Mouse (Mus musculus): ENCODE results near the gene Cryz. TPM values are rescaled to one million over a fixed set of nuclear protein-coding genes. Genes with fewer than 3 reads are reported as not detected.
A peak's percentile ranks its signal among the peaks of the same experiment; 100 is the strongest.
"Not testable (repeated sequence)": the region's sequence is repeated elsewhere in the genome, so short reads cannot be mapped to it uniquely, and the experiment has no call there.

Cryz gene
- polyA plus RNA-seq, 1 experiment from 2014 or later = 9.2 TPM

DNA sequence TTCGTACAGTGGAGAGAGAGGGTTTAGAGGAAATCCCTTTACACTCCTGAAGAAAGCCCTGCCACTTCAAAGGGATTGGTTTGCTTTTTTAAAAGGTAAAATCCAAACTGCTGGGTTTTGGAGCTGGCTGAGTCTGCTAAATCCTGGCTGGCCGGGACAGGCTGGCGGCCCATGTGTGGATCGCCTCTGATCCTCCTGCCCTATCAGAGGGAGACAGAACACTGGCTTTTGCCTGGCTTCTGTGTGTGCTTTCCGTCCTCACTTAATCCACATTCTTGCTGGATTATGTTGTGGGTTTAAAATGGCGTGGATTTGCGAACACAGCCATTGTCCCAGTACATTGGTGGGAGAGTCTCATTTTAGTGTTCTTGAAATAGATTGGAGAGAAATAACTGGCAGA lies 18.8 kb downstream of the Cryz start:
- Histone ChIP-seq H3K27ac (no peak overlapping the region), H3K4me2 (no peak overlapping the region), H3K9ac (no peak overlapping the region), H3K36me3 (replicated peaks) (no peaks in the 10 kb centered on the region), H3K4me3 (no peak overlapping the region), H3K9me3 (no peaks in the 10 kb centered on the region), H3K4me1 (no peaks in the 10 kb centered on the region), H3K27me3 (replicated peaks) (no peaks in the 10 kb centered on the region)
- 43% methylated on average over 7 of the region's 7 CpGs for WGBS
- ATAC-seq (replicated peaks) = peak; percentile 76

DNA sequence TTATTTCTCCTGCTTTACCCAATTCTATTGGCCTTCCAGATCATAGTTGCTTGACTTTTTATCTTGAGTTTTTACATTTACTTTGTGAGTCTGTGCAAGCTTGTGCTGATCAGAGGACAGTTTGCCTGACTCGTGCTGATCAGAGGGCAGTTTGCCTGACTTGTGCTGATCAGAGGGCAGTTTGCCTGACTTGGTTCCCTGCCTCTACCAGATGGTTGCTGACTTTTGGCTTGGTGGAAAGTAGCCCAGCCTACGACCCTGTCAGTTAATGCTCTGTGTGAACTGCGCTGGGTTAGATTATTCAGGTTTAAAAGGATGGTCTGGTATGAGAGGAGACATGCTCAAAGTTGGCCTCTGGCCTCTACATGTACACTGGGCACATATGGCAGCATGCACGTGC lies 19.6 kb downstream of the Cryz start:
- H3K9ac ChIP-seq = no peak overlapping the region
- ATAC-seq (replicated peaks) = no peak
- 90% methylated on average over 4 of the region's 4 CpGs for WGBS
- H3K27ac ChIP-seq = no peak overlapping the region
- no peak overlapping the region for H3K4me2 ChIP-seq
- no peaks in the 10 kb centered on the region for H3K9me3 ChIP-seq
- no peaks in the 10 kb centered on the region for H3K4me1 ChIP-seq
- H3K36me3 ChIP-seq (replicated peaks) = no peaks in the 10 kb centered on the region
- no peak overlapping the region for H3K4me3 ChIP-seq
- no peaks in the 10 kb centered on the region for H3K27me3 ChIP-seq (replicated peaks)

DNA sequence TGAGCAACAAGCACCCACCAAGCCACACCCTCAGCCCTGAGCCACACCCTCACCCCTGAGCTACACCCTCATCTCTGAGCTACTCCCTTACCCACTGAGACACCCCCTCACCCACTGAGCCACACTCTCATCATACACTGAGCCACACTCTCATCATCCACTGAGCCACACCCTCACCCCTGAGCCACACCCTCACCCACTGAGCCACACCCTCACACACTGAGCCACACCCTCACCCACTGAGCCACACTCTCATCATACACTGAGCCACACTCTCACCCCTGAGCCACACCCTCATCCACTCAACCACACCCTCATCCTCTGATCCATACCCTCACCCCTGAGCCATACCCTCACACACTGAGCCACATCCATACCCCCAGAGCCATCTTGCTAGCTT lies 31.8 kb downstream of the Cryz start:
- H3K9ac ChIP-seq = no peak overlapping the region
- H3K4me1 ChIP-seq = no peaks in the 10 kb centered on the region
- H3K36me3 ChIP-seq (replicated peaks) = no peaks in the 10 kb centered on the region
- H3K9me3 ChIP-seq = no peaks in the 10 kb centered on the region
- H3K4me3 ChIP-seq = no peak overlapping the region
- ATAC-seq (replicated peaks) = peak; percentile 37; the same call in 1 of the 2 replicates
- no peaks in the 10 kb centered on the region for H3K27me3 ChIP-seq (replicated peaks)
- no peak overlapping the region for H3K27ac ChIP-seq
- no peak overlapping the region for H3K4me2 ChIP-seq

DNA sequence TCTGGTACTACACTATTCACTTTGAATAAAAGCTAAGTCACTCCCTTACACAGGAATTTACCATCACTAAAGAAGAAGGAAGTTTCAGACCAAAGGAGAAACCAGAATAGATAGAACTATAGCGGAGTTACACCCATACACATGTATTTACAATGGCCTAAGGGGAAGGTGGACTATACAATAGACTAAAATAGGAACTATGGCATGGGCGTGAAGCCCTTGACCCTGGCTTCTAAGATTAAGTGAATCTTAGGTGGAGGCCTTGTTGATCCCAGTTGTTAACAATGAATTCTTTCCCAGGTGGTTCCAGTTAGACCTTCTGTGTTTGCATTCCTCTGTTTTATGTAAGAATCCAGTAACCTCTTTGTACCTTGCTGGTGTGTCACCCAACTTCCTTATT lies 34.8 kb downstream of the Cryz start:
- WGBS = 89% methylated on average over 2 of the region's 2 CpGs
- not testable (repeated sequence) for H3K9me3 ChIP-seq; H3K36me3 ChIP-seq (replicated peaks); H3K27ac ChIP-seq; H3K4me1 ChIP-seq; H3K9ac ChIP-seq; ATAC-seq (replicated peaks); H3K27me3 ChIP-seq (replicated peaks); H3K4me3 ChIP-seq; H3K4me2 ChIP-seq

DNA sequence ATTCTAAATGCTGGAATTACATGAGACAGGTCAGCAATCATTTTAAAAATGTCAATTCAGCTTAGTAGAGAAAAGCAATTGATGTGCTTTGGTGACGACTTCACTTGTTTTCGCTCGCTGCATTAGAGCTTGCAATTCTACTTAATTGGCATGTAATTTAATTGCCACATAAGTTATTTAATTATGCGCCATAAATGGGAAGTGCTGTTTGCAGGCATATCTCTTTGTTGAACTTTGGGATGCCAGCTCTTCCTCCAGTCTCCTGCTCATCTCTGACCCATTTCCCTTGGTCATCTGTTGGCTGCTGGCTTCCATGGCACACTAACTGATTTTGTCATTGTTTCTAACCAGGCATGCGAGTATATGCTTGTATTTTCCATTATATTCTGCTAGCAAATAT lies 36.6 kb downstream of the Cryz start:
- 80% methylated on average over 5 of the region's 5 CpGs for WGBS
- Histone ChIP-seq H3K9me3 (no peaks in the 10 kb centered on the region), H3K36me3 (replicated peaks) (no peaks in the 10 kb centered on the region), H3K27ac (no peak overlapping the region), H3K4me3 (no peak overlapping the region), H3K27me3 (replicated peaks) (no peaks in the 10 kb centered on the region), H3K9ac (no peak overlapping the region), H3K4me1 (no peaks in the 10 kb centered on the region), H3K4me2 (no peak overlapping the region)
- ATAC-seq (replicated peaks) = no peak

DNA sequence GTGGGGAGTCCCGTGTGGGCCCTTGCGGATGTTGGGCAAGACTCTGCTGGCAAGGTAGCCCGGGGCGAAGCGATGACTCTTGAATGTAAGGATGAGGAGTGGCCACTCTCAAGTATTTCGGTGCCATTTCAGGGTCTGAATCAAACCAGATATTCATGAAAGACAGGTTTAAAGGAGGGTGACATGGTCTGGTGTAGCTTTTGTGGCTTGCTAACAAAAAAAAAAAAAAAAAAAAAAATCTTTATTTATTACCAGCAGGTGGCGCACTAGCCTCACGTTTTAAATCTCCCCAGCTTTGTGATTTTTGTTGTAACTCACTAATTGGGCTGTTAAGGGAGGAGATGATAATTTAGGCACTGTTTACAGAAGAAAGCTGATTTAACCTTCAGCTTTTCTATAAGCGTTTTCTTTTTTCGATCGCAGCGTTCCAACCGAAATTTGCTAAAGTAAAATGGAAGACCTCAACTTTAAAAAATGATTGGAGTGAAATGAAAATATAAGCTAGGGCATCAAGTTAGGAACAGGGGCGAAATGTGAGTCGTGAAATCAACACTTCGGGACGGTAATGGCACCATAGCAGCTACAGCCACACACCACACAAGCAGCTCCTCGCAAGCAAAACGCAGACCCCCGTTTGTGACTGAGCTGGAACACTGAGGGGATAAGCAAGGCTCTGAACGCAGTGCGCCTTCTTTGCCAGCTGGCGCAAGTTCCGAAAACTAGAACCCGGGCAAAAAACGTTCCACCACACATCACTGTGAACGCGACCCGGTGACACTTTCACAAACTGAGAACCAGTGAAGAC lies 50.3 kb downstream of the Cryz start:
- ATAC-seq (replicated peaks) = 0 out of 2 replicates have a peak, but pooled peaks have one; percentile 62
- H3K27ac ChIP-seq = no peak overlapping the region
- no peaks in the 10 kb centered on the region for H3K9me3 ChIP-seq
- H3K4me3 ChIP-seq = peak overlapping the region; percentile 9; the same call in 1 of the 2 replicates
- peaks cover 20% of the 10 kb centered on the region for H3K4me1 ChIP-seq
- WGBS = 57% methylated on average over 29 of the region's 29 CpGs
- no peaks in the 10 kb centered on the region for H3K36me3 ChIP-seq (replicated peaks)
- peak overlapping the region; percentile 29; the same call in 1 of the 2 replicates for H3K4me2 ChIP-seq
- H3K9ac ChIP-seq = no peak overlapping the region
- no peaks in the 10 kb centered on the region for H3K27me3 ChIP-seq (replicated peaks)

DNA sequence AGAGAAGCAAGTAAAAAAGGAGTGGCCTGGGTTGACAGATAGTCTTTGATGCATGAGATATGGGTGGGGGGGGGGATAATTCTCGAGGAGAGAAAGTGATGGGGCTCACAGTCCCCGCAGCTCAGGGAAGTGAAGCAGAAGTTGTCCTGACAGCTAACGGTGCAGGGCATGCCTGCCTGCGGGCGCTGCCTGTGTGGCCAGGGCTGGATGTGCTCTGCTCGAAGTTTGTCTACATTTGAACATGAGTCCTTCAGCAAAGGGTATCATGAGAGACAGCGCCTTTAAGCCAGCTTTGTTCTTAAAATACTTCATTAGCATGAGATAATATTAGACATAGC lies 50.9 kb downstream of the Cryz start:
- no peak overlapping the region for H3K9ac ChIP-seq
- no peak overlapping the region for H3K27ac ChIP-seq
- ATAC-seq (replicated peaks) = no peak
- H3K27me3 ChIP-seq (replicated peaks) = 0 out of 2 replicates have a peak, but pooled peaks cover 2% of the 10 kb centered on the region
- 0 out of 2 replicates have a peak overlapping the region, but pooled peaks have one; percentile 29 for H3K4me2 ChIP-seq
- H3K4me3 ChIP-seq = no peak overlapping the region
- 68% methylated on average over 7 of the region's 7 CpGs for WGBS
- no peaks in the 10 kb centered on the region for H3K9me3 ChIP-seq
- no peaks in the 10 kb centered on the region for H3K36me3 ChIP-seq (replicated peaks)
- H3K4me1 ChIP-seq = peaks cover 20% of the 10 kb centered on the region

DNA sequence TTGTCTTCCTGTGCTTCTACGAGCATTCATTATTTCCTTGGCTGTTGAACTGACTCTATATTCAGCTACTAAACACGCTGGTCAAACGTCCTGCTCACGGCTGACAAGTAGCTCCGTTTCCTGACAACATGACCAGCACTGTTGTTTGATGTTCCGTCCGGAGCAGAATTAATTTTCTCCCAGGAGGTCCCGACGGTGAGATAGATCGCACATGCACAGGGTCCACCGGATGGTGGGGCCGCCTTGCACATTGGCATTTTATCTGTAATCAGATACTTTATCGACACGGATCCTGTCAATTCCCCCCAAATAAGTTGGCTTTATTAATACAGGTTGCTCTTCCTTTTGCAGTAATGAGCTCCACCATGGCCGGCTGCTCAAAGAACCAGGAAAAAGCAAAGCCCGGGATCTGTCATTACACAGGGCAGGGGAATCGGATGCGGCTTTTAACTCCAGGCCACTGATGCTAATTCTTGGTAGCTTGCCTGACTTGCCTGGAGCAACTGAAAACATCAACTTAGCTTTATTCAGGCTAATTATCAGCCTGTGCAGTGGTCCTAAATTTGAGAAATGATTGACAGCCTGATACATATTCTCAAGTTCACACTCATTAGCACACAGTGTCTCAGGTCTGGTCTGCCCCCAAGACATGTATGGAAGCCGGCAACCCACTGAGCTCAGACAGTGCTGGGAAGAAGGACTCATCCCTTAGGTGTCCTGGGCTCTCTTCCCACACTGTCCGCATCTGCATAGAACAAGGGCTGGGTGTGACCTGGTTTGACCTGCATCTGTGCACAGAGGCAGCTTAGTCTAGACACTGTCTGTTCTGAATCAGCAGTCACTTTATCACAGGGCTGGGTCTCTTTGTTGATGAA lies 53.1 kb downstream of the Cryz start:
- H3K4me2 ChIP-seq = peak overlapping the region; percentile 15
- H3K27ac ChIP-seq = peak overlapping the region; percentile 34; the same call in 1 of the 2 replicates
- H3K4me1 ChIP-seq = peaks cover 34% of the 10 kb centered on the region
- no peak overlapping the region for H3K4me3 ChIP-seq
- no peaks in the 10 kb centered on the region for H3K9me3 ChIP-seq
- WGBS = 30% methylated on average over 20 of the region's 20 CpGs
- H3K9ac ChIP-seq = no peak overlapping the region
- peak; percentile 72 for ATAC-seq (replicated peaks)
- H3K27me3 ChIP-seq (replicated peaks) = 0 out of 2 replicates have a peak, but pooled peaks cover 2% of the 10 kb centered on the region
- no peaks in the 10 kb centered on the region for H3K36me3 ChIP-seq (replicated peaks)

DNA sequence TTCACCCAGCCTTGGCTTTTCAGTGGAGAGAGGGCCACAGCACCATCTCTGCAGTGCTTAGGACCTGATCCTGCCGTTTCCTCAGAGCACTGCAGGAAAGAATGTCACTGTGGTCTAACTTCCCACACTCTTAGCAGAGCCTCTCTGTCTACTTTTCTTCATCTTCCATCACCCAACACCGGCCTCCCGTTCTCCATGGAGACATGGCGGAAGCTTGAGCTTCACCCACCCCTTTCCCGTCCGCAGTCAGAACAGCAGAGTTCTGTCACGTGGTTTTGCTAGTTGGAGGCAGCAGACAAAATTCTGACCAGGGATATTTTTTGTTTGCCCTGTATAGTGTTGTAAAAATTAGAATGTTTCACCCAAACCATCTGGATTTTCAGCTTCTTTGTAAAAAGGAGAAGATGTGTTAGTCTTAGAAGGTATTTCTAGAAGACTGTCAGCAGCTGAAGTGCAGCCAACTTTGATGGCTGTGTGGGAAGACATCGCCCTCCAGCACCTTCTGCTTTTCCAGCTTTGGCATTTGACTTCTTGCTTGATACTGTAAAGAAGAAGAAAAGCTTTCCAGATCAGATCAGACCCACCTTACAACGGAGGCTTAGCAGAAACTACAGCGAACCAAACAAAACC lies 54.8 kb downstream of the Cryz start:
- no peak overlapping the region for H3K4me3 ChIP-seq
- peaks cover 36% of the 10 kb centered on the region for H3K4me1 ChIP-seq
- no peaks in the 10 kb centered on the region for H3K36me3 ChIP-seq (replicated peaks)
- 0 out of 2 replicates have a peak, but pooled peaks cover 2% of the 10 kb centered on the region for H3K27me3 ChIP-seq (replicated peaks)
- no peak overlapping the region for H3K27ac ChIP-seq
- no peaks in the 10 kb centered on the region for H3K9me3 ChIP-seq
- WGBS = 89% methylated on average over 10 of the region's 10 CpGs
- H3K4me2 ChIP-seq = no peak overlapping the region
- H3K9ac ChIP-seq = no peak overlapping the region
- no peak for ATAC-seq (replicated peaks)

DNA sequence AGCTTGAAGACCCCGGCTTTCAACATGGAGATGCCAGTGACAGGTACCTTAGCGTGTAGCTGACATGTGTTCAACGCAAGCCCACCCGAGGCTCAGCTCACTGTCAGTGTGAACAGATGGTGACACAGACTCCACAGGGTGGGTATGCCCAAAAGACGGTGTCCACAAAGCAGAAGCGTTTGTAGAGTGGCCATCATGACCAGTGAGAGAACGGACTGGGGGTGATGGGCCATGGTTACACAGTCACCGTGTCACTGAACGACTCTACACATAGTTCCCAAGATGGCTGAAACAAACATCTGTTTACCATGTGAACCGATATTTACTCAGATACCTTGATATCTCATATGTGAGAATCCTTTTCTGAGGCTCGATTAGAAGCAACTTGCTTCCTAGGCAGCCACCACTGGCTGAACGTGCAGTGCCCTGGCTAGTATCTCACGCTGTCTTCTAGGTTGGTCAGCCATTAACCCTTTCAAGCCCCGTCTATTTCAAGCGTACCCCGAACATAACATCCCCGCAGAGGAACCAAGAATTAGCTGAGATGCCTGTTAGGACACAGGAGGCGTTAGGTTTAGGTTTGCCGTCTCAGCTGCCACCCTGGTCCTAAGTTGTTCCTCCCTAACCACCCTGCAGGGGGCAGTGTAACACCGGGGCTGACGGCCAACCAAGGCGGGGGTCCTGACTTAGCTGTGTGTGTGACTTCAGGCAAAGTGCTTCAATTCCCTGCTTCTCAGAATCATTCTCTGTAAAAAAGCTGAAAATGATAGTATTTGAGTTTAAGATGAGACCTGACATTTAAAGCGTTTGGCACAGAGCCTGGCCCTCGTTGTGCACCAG lies 56.3 kb downstream of the Cryz start:
- no peaks in the 10 kb centered on the region for H3K36me3 ChIP-seq (replicated peaks)
- peak overlapping the region; percentile 66 for H3K27ac ChIP-seq
- H3K9me3 ChIP-seq = no peaks in the 10 kb centered on the region
- ATAC-seq (replicated peaks) = peak; percentile 82
- H3K4me3 ChIP-seq = no peak overlapping the region
- H3K27me3 ChIP-seq (replicated peaks) = 0 out of 2 replicates have a peak, but pooled peaks cover 2% of the 10 kb centered on the region
- H3K4me2 ChIP-seq = peak overlapping the region; percentile 26
- 45% methylated on average over 24 of the region's 24 CpGs for WGBS
- no peak overlapping the region for H3K9ac ChIP-seq
- H3K4me1 ChIP-seq = peaks cover 36% of the 10 kb centered on the region

DNA sequence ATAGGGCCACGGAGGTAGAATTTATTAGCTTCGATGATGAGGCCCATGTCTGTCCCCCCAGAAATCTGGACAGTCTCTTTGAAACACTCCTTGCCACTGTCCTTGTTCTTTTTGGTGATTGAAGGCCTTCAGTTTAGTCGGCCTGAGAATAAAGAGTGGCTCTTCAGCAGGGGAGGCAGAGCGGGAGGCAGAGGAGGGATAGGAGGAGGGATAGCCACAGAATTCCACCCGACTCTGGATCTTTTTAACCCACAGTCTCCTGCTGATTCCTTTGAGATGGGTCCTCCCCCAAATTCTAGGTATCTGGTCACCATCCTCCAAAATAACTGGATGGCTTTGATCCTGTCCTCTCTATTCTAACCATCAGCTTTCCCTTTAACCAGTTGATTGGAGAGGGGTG lies 56.9 kb downstream of the Cryz start:
- 0 out of 2 replicates have a peak overlapping the region, but pooled peaks have one; percentile 26 for H3K4me2 ChIP-seq
- no peak for ATAC-seq (replicated peaks)
- H3K36me3 ChIP-seq (replicated peaks) = no peaks in the 10 kb centered on the region
- H3K9ac ChIP-seq = no peak overlapping the region
- 0 out of 2 replicates have a peak, but pooled peaks cover 2% of the 10 kb centered on the region for H3K27me3 ChIP-seq (replicated peaks)
- peaks cover 30% of the 10 kb centered on the region for H3K4me1 ChIP-seq
- 37% methylated on average over 5 of the region's 5 CpGs for WGBS
- no peak overlapping the region for H3K4me3 ChIP-seq
- peak overlapping the region; percentile 66 for H3K27ac ChIP-seq
- H3K9me3 ChIP-seq = no peaks in the 10 kb centered on the region

Measured in midbrain, embryonic 15.5 days (tissue).